Mouse (Mus musculus) heart, adult 2 months (tissue): Measurements from ENCODE around the gene Prmt7.

Source experiments
- CTCF ChIP-seq: fragments of 200-600 bp; IDR thresholded peaks from 2 replicates; pipeline ENCODE4 v1.8.1; 2022; ENCODE audit warnings: antibody characterized with exemption, mild to moderate bottlenecking, moderate library complexity
- POLR2A ChIP-seq: fragments of 200-500 bp; IDR thresholded peaks from 2 replicates; pipeline ENCODE4 v1.6.1; 2011; ENCODE audit warnings: mild to moderate bottlenecking, low read depth, low read length, control low read depth; ENCODE audit not compliant: insufficient read depth

- TF ChIP-seq POLR2A (no peak), CTCF (no peak)
Observed at GRCm38 (mm10) chr8:106211421-106211820, 685 bp downstream of the Prmt7 start.
